ENCODE assay signal across 7 mouse cellular contexts in the genomic region with DNA sequence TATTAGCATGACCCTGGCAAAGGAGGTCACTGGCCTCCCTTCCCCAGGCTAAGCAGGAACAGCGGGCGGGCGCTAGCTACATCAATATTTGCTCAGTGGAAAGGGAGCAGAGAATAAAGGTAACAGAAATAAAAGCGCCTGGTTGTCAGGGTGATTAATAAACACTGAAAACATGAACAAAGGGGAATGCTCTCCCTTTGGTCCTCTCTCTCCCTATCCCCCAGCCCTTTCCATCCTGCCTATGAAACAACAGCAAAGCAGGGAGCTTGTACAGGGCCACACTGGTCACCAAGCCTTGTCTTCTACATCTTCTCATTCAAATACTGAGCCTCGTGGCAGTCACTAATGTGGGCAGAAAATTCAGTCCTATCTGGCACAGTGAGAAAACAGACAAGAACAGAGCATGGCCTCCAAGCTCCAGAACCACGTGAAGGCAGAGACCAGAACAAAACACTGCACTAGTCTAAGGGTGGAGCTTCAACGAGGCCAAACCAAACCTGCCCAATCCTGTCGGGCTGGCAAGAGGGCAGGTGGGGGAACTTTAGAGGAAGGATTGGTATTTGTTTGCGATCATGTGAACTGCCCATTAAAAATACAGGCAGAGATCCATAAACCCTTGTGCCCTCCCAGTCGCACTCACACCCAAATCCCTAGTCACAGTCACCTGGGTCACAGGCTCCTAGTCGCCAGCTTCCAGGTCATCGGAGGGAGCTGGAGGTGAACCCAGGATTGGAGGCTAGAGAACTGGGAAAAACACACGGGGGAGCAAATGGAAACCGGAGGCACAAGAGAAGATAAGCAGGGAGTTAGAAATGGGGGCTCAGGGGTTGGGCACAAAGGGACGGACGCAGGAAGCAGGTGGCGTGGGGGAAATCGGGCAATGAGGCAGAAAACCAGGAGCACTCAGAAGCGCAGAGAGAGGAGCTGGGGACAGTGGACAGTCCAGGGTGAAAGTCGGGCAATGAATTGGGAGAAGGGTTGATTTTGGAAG. TPM values are rescaled to one million over a fixed set of nuclear protein-coding genes. Genes with fewer than 3 reads are reported as not detected.
DNase-seq lines count a peak whose midpoint lies in the region; ATAC-seq and TF ChIP-seq lines count a peak whose summit lies in the region.

No protein-coding gene starts in this region.

- no peak for TF ChIP-seq POLR2A in olfactory bulb, adult 2 months (IDR thresholded peaks at IDR 0.05; ENCODE audit: insufficient read depth, low read depth, low read length)

- 21% methylated on average over 20 of the region's 20 CpGs for WGBS in heart, embryonic 11.5 days (ENCODE audit: insufficient replicate concordance)
- WGBS in kidney, embryonic 16.5 days: 11% methylated on average over 20 of the region's 20 CpGs
- 9% methylated on average over 20 of the region's 20 CpGs for WGBS in lung, embryonic 15.5 days
- 9% methylated on average over 20 of the region's 20 CpGs for WGBS in olfactory bulb, adult 2 months

- peak overlapping the region; percentile 88 for H3K4me2 ChIP-seq in heart, embryonic 11.5 days
- peak overlapping the region; percentile 84 for H3K4me2 ChIP-seq in kidney, embryonic 16.5 days (replicated peaks; ENCODE audit: low read depth, low read length)
- H3K4me2 ChIP-seq in lung, embryonic 15.5 days: peak overlapping the region; percentile 83

- DNase-seq in CD4-positive helper T cell, adult 2 months (ENCODE audit: low read depth, low spot score): peak; percentile 70
- DNase-seq in G1E (ENCODE audit: low spot score): no peak
- peak; percentile 62 to 66 for DNase-seq in cerebellum, postnatal 10 days

- H3K36me3 ChIP-seq in G1E (replicated peaks): peaks cover 33% of the 10 kb centered on the region
- H3K36me3 ChIP-seq in heart, embryonic 11.5 days (ENCODE audit: control insufficient read depth, insufficient read depth, low read length): no peaks in the 10 kb centered on the region
- no peaks in the 10 kb centered on the region for H3K36me3 ChIP-seq in kidney, embryonic 16.5 days (ENCODE audit: insufficient read depth, low read length)
- H3K36me3 ChIP-seq in lung, embryonic 15.5 days: no peaks in the 10 kb centered on the region

- peak overlapping the region; percentile 83 for H3K9ac ChIP-seq in heart, embryonic 11.5 days (ENCODE audit: low read depth, low read length)
- H3K9ac ChIP-seq in kidney, embryonic 16.5 days (replicated peaks; ENCODE audit: low read length): peak overlapping the region; percentile 76
- H3K9ac ChIP-seq in lung, embryonic 15.5 days: peak overlapping the region; percentile 64

- no peaks in the 10 kb centered on the region for H3K9me3 ChIP-seq in G1E (replicated peaks)
- H3K9me3 ChIP-seq in heart, embryonic 11.5 days (replicated peaks; ENCODE audit: control insufficient read depth, low read length): no peaks in the 10 kb centered on the region
- no peaks in the 10 kb centered on the region for H3K9me3 ChIP-seq in kidney, embryonic 16.5 days (ENCODE audit: low read length)
- no peaks in the 10 kb centered on the region for H3K9me3 ChIP-seq in lung, embryonic 15.5 days

- no peak for TF ChIP-seq CTCF in G1E (IDR thresholded peaks at IDR 0.05; ENCODE audit: low read depth, low read length)
- TF ChIP-seq CTCF in olfactory bulb, adult 2 months (IDR thresholded peaks at IDR 0.05; ENCODE audit: insufficient read depth, low read depth, low read length): no peak

- no peaks in the 10 kb centered on the region for H3K27me3 ChIP-seq in G1E (ENCODE audit: insufficient read depth, low read length)
- H3K27me3 ChIP-seq in heart, embryonic 11.5 days (ENCODE audit: control insufficient read depth, insufficient read depth, low read length): no peaks in the 10 kb centered on the region
- H3K27me3 ChIP-seq in kidney, embryonic 16.5 days (ENCODE audit: insufficient read depth, low read length): no peaks in the 10 kb centered on the region
- no peaks in the 10 kb centered on the region for H3K27me3 ChIP-seq in lung, embryonic 15.5 days

- peak overlapping the region; percentile 75 for H3K4me3 ChIP-seq in G1E (ENCODE audit: low read depth, low read length)
- peak overlapping the region; percentile 58 for H3K4me3 ChIP-seq in heart, embryonic 11.5 days (ENCODE audit: low read depth, low read length)
- H3K4me3 ChIP-seq in kidney, embryonic 16.5 days (ENCODE audit: low read length): peak overlapping the region; percentile 54
- peak overlapping the region; percentile 59 for H3K4me3 ChIP-seq in lung, embryonic 15.5 days
- H3K4me3 ChIP-seq in olfactory bulb, adult 2 months (ENCODE audit: insufficient read depth, low read depth, low read length): peak overlapping the region; percentile 59

- H3K4me1 ChIP-seq in G1E (ENCODE audit: insufficient read depth, low read depth, low read length): peaks cover 66% of the 10 kb centered on the region
- H3K4me1 ChIP-seq in heart, embryonic 11.5 days (ENCODE audit: control insufficient read depth, insufficient read depth, low read length): peaks cover 31% of the 10 kb centered on the region
- peaks cover 31% of the 10 kb centered on the region for H3K4me1 ChIP-seq in kidney, embryonic 16.5 days (ENCODE audit: insufficient read depth, low read length)
- peaks cover 61% of the 10 kb centered on the region for H3K4me1 ChIP-seq in lung, embryonic 15.5 days
- peaks cover 29% of the 10 kb centered on the region for H3K4me1 ChIP-seq in olfactory bulb, adult 2 months (ENCODE audit: control insufficient read depth, insufficient read depth, low read length)

- H3K27ac ChIP-seq in heart, embryonic 11.5 days (ENCODE audit: low read depth, low read length): peak overlapping the region; percentile 90
- H3K27ac ChIP-seq in kidney, embryonic 16.5 days (ENCODE audit: low read length): peak overlapping the region; percentile 91
- H3K27ac ChIP-seq in lung, embryonic 15.5 days: peak overlapping the region; percentile 97
- peak overlapping the region; percentile 73 for H3K27ac ChIP-seq in olfactory bulb, adult 2 months (ENCODE audit: insufficient read depth, low read depth, low read length)

- ATAC-seq in G1E (ENCODE audit: extremely low read depth, insufficient number of reproducible peaks, low FRiP score, poor library complexity, severe bottlenecking): peak; percentile 11; the same call in 1 of the 2 replicates
- ATAC-seq in heart, embryonic 11.5 days (replicated peaks; ENCODE audit: insufficient number of reproducible peaks, low FRiP score, low TSS enrichment): no peak
- peak; percentile 35; the same call in 1 of the 2 replicates for ATAC-seq in kidney, embryonic 16.5 days (ENCODE audit: low FRiP score, low TSS enrichment)
- ATAC-seq in lung, embryonic 15.5 days (ENCODE audit: borderline replicate concordance, extremely low read depth, low FRiP score, low TSS enrichment): no peak; the same call in 1 of the 2 replicates

RNA-seq across cellular contexts. Expression of gene Pla2g6, which starts 0.9 kb away (rescaled TPM):
- total RNA-seq in G1E (2014; fragmentation: Nextera tagmentation) (22.1 and 24.5 TPM in 2 replicates), G1E (2017) (6.5 and 7.0 TPM in 2 replicates)
- polyA plus RNA-seq in G1E (2012): 25.1 and 26.4 TPM in 2 replicates
- polyA plus RNA-seq in heart, embryonic 11.5 days (2014; fragmentation: Nextera tagmentation; extraction: Ambion mirVana): 11.6 and 12.9 TPM in 2 replicates
- polyA plus RNA-seq in kidney, embryonic 16.5 days (2015; fragmentation: Nextera tagmentation; extraction: Ambion mirVana): 18.3 and 21.1 TPM in 2 replicates
- 19.1 and 20.2 TPM in 2 replicates for polyA plus RNA-seq in lung, embryonic 15.5 days (2015; fragmentation: Nextera tagmentation; extraction: Ambion mirVana)
- polyA plus RNA-seq in olfactory bulb, adult 2 months (2012; ENCODE audit: insufficient read depth, insufficient read length, low replicate concordance, missing spikeins): not detected in 2 replicates

RNA-seq across cellular contexts. Expression of gene Maff, which starts 19.2 kb away (rescaled TPM):
- total RNA-seq in G1E (2014; fragmentation: Nextera tagmentation) (10.1 and 10.2 TPM in 2 replicates), G1E (2017) (11.7 and 14.8 TPM in 2 replicates)
- 8.4 and 8.6 TPM in 2 replicates for polyA plus RNA-seq in G1E (2012)
- 3.0 and 3.3 TPM in 2 replicates for polyA plus RNA-seq in heart, embryonic 11.5 days (2014; fragmentation: Nextera tagmentation; extraction: Ambion mirVana)
- 3.7 and 4.0 TPM in 2 replicates for polyA plus RNA-seq in kidney, embryonic 16.5 days (2015; fragmentation: Nextera tagmentation; extraction: Ambion mirVana)
- 4.8 and 5.3 TPM in 2 replicates for polyA plus RNA-seq in lung, embryonic 15.5 days (2015; fragmentation: Nextera tagmentation; extraction: Ambion mirVana)
- polyA plus RNA-seq in olfactory bulb, adult 2 months (2012; ENCODE audit: insufficient read depth, insufficient read length, low replicate concordance, missing spikeins): not detected in 2 replicates

RNA-seq across cellular contexts. Expression of gene Baiap2l2, which starts 41.9 kb away (rescaled TPM):
- total RNA-seq in G1E (2014; fragmentation: Nextera tagmentation): not detected in 2 replicates
- 0.06 TPM in 1 of 2 replicates, not detected in the other for total RNA-seq in G1E (2017)
- polyA plus RNA-seq in G1E (2012): not detected in 2 replicates
- 11.1 and 14.0 TPM in 2 replicates for polyA plus RNA-seq in heart, embryonic 11.5 days (2014; fragmentation: Nextera tagmentation; extraction: Ambion mirVana)
- 12.5 and 17.7 TPM in 2 replicates for polyA plus RNA-seq in kidney, embryonic 16.5 days (2015; fragmentation: Nextera tagmentation; extraction: Ambion mirVana)
- 3.1 and 4.4 TPM in 2 replicates for polyA plus RNA-seq in lung, embryonic 15.5 days (2015; fragmentation: Nextera tagmentation; extraction: Ambion mirVana)
- not detected in 2 replicates for polyA plus RNA-seq in olfactory bulb, adult 2 months (2012; ENCODE audit: insufficient read depth, insufficient read length, low replicate concordance, missing spikeins)

Comparison
In these comparisons a context has a peak if more than half of its experiments do, and no peak if none do; other contexts are left out.
1. ATAC-seq: peak in G1E (single experiment) and kidney, embryonic 16.5 days (single experiment); none in heart, embryonic 11.5 days (single experiment) and lung, embryonic 15.5 days (single experiment).
2. Peak in every context shown above with its lines, with median percentiles within 50 percentile points of each other: H3K4me3 ChIP-seq, H3K27ac ChIP-seq, H3K4me2 ChIP-seq and H3K9ac ChIP-seq.